Mouse (Mus musculus) CD4-positive, CD25-positive, alpha-beta regulatory T cell, adult 4 months (primary cell): Measurements from ENCODE around the gene Otoa. TPM values are rescaled to one million over a fixed set of nuclear protein-coding genes. Genes with fewer than 3 reads are reported as not detected.

Experiments used
- ATAC-seq: one replicate; pipeline ENCODE4 v1.8.0; 2017
- polyA plus RNA-seq, 2 experiments: library from polyadenylated mRNA; unstranded; fragments of 100-300 nt; shearing (Covaris generic); gene quantifications; one replicate each; pipeline ENCODE4 v1.2.1; 2017

Gene Otoa
- polyA plus RNA-seq, 2 experiments from 2014 or later = not detected

- ATAC-seq = no peak
Measured at GRCm38 (mm10) chr7:121082949-121083513, 1.6 kb downstream of the Otoa start.

DNA sequence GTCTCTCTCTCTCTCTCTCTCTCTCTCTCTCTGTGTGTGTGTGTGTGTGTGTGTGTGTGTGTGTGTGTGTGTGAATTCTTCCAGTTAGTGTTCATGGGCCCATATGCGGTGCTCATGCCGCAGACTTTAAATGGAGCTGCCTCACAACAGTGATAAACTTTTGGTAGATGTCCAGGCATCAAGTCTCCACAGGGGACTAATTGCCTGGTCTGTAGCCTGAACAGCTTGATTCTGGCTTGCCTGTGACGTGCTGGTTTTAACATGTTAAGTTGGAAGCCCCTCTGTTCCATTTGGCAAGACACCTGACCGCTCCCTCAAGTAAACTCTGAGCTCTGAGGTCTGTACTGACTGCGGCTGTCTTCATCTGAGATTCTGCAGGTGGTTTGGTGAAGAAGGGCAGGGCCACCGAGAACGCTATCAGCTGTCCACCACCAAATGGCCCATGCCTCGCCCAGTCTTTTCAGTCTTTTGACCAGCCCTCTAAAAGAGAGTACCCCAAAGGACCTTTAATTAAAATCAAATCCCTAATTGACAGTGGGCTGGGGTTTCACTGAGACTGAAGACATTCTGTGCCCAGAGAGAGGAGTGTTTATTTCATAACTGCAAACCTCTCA lies 3.5 kb downstream of the Otoa start:
- no peak for ATAC-seq

GRCm38 (mm10) chr7:121085500-121085899 lies 4.0 kb downstream of the Otoa start:
- no peak for ATAC-seq

- ATAC-seq = no peak
Measured at GRCm38 (mm10) chr7:121088745-121089144, 7.3 kb downstream of the Otoa start.

GRCm38 (mm10) chr7:121090748-121091147 lies 9.3 kb downstream of the Otoa start:
- no peak for ATAC-seq

DNA sequence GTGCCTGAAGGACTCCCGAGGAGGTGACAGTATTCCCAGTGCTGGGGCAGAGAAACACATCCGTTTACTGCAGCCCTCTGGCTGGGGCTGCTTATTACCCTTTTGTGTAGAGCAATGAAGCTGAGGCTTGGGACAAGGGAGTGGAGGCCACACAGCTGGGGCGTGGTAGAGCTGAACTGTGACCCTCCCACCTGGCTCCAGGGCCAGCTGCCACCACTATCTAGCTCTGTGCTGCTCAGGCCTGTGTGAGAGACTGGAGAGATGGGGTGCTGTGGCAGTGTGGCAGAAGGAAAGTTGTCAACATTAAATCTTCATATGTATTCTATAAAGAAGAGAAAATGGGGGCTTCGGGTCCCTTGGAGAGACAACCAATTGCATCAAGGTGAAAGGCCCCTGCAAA lies 11.6 kb downstream of the Otoa start:
- ATAC-seq = no peak

DNA sequence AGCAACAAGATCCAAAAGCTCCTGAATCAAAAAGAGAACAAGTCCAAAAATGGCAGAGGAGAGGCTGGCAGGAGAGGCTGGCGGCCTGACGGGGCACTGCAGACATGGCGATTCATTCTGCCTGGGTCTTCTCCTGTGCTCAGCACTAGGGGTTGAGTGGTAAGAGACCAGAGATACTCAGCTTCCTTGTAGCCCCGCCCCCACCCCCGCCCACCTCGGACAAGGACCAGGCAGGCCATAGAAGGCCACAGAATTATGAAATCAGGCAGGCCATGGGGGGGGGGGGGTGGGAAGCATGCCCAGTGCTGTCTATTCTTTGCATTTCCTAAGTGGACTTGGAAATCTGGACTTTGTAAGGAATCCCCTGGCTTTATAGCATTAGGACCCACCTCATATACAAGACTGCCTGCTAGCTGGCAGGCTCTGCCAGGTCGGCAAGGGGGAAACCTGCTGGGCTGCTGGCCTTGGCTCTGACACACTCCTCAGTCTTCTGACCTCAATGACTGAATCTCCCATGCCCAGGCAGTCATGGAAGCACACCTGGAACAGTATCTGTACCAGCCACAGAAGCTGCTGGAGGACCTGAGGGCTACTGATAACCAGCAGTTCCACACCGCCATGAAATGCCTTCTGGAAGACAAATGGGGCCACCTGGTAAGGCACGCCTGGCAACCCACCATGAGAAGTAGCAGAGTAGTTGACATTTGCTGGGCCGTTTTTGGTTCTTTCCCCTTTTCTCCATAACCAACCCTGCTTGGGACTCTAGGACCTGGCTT lies 17.4 kb downstream of the Otoa start:
- no peak for ATAC-seq

- no peak for ATAC-seq
Measured at GRCm38 (mm10) chr7:121107851-121108250, 26.4 kb downstream of the Otoa start.

DNA sequence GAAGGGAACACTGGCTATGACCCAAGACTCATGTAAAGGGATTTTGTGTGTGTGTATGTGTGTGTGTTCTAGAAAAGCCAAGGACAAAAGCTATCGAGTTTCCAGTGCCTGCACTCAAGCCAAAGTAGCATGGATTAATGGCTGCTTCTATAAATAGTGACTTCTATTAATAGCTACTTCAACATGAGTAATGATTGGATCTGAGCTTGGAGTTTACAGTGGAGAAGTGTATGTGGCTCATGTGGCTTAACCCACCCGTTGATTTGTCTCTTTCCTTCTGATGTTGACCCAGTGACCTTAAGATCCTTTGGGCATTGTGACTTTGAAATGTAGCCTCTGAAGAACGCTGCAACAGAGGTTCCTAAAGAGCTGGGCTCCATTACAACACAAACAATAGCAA lies 29.9 kb downstream of the Otoa start:
- ATAC-seq = no peak

DNA sequence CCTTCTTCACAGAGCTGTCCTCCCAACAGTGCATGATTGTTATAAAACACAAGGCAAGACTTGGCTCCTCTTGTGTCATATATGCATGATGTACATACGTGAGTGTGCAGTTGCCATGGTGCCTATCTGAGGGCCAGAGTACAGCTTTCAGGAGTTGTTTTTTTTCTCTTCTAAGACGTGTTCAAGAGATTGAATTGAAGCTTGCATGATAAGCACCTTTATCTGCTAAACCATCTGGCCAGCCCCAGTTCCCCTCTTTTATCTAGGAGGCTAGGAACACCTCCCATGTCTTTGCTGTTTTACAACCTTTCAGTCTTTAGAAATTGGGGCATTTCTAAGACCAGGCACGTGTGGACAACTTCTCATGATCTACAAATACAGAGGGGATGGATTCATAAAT lies 30.3 kb downstream of the Otoa start:
- ATAC-seq = no peak

GRCm38 (mm10) chr7:121120143-121120818 lies 38.8 kb downstream of the Otoa start:
- ATAC-seq = no peak

GRCm38 (mm10) chr7:121130837-121131236 lies 49.4 kb downstream of the Otoa start:
- no peak for ATAC-seq

DNA sequence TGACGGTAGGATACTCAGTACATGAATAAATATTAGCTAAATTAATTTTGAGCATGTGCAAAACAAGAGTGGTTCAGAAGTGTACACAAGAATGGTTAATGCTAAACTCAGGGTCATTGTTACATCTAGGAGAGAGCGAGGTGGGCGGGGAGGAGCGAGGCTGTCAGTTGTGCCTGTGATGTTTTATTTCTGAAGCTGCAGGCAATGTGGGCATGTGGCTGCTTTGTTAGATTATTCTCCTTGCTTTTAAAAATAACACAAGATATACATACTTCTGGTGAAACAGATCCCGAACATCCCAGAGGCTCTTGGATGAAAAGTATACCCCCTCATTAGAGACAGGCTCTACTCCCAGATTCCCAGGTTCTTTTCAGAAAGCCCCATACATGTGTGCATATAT lies 59.8 kb downstream of the Otoa start:
- no peak for ATAC-seq

DNA sequence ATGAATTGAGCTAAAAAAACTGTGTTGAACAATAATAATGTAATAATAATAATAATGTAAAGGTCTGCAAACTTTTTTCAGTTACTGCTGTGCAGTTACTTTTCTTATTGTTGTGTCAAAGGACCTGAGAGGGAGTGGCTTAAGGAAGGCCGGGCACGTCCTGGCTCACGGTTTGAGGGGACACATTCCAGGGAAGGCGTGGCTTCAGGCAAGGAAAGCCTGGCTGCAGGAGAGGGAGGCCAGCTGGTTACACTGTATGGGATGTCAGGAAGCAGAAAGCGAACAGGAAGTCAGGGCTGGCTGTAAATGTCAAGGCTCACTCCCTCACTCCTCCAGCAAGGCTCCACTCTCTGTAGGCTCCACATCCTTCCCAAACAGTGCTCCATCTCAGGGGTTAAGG lies 69.2 kb downstream of the Otoa start:
- ATAC-seq = no peak

DNA sequence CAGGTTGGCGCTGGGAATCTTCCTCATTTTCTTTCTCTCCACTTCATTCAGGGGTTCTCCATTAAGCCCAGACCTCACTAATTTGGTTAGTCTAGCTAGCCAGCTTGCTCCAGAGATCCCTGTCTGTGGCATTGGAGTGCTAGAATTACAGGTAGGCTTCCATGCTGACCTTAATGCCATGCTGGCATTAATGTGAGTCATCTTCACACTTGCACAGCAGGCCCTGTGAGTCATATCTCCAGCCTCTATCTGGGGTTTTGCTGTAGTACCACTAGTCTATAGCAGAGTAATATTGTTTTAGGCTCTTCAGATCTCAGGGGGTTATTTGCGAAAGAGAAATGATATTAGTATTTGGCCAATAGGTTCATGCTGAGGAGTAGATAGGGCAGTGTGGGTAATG lies 70.7 kb downstream of the Otoa start:
- no peak for ATAC-seq

DNA sequence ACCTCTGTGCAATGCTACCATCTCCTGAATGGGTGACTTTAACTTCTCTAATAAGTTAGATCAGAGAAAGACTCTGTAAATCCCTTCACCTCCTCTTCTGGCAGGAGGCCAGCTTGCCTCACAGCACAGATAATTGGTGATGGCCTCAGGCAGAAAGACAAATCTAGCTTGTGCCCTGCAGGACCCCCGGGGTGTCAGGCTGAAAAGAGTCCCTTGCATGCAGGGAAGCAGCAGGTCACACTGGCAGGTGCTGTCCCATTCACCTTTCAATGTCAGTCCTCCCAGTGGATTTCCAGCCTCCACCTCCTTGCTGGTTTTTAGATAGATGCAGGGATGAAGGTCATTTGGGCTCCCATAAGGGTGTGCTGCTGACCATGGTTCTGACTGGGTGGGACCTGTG lies 84.2 kb downstream of the Otoa start:
- ATAC-seq = no peak

- ATAC-seq = no peak
Measured at GRCm38 (mm10) chr7:121171888-121172287, 90.4 kb downstream of the Otoa start.

GRCm38 (mm10) chr7:121187201-121187786 lies 105.8 kb downstream of the Otoa start:
- no peak for ATAC-seq

DNA sequence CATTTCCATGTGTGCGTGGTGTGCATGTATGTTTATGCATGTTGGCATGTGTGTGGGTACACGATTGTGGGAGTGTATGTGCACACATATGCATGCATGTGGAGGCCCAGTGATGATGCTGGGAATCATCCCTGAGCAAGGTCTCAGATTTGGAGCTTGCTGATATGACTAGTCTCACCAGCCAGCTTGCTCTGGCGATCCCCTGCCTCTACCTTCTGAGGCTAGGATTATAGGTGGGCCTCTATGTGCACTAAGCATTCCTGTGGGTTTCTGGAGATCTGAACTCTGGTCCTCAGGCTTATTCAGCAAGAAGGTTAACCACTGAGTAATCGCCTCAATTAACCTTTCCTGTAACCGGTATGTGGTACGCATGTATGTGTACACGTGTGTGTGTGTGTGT lies 107.5 kb downstream of the Otoa start:
- ATAC-seq = no peak

DNA sequence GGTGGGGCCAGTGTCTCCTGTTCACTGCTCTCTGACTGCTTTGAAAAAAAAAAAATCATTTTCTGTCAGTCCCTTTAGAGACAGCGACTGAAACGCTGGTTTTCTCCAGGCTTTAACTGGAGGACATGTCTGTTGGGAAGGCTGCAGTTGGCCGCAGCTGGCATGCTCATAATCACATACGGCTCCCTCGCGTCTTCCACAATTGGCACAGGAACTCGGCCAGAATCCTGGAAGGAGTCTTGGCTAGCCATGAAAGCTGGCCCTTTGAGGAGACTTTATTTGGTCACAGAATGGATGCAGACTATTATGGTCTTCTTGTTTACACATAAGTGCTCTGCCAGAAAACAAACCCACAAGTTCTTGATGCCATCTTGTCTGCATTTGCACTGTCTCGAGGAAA lies 117.5 kb downstream of the Otoa start:
- no peak for ATAC-seq

DNA sequence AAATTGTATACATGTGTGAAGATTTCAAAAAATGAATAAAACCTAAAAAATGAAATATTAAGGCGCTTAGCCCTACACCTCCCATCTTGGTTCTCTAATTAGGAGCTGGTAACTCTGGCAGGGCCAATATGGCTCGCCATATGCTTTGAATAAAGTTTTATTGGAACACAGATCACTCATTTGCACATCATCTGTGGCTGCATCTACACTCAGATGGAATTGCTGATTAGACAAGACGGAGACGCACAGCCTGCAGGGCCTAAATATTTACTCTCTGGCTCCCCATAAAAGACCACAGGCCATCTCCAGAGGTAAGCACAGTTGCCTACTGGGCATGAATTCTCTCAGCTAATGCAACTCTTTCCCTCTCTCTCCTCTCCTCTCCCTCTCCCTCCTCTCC lies 130.4 kb downstream of the Otoa start:
- ATAC-seq = no peak
